Mouse (Mus musculus) hindbrain, embryonic 16.5 days (tissue): ENCODE results near the gene Pcp2. TPM values are rescaled to one million over a fixed set of nuclear protein-coding genes. Genes with fewer than 3 reads are reported as not detected.
A peak's percentile ranks its signal among the peaks of the same experiment; 100 is the strongest.

ENCODE experiments used
- ATAC-seq: fragments of 200-750 bp; cut with Nextera tagmentation; 2 replicates; pipeline ENCODE4 v1.8.0; 2017; ENCODE audit warnings: moderate TSS enrichment, moderate library complexity
- H3K27ac ChIP-seq: fragments of 300-500 bp; sonication (generic); 2 replicates; pipeline ENCODE4 v1.5.1; 2014; ENCODE audit warnings: low read depth, mild to moderate bottlenecking, control low read depth, low read length, moderate library complexity
- H3K27me3 ChIP-seq: fragments of 300-500 bp; sonication (generic); replicated peaks from 2 replicates; pipeline ENCODE4 v1.6.1; 2014; ENCODE audit warnings: low read length; ENCODE audit not compliant: control insufficient read depth, insufficient read depth
- H3K36me3 ChIP-seq: fragments of 300-500 bp; sonication (generic); 2 replicates; pipeline ENCODE4 v1.6.1; 2014; ENCODE audit warnings: mild to moderate bottlenecking, low read length, moderate library complexity, mixed read lengths; ENCODE audit not compliant: control insufficient read depth, insufficient read depth
- H3K4me1 ChIP-seq: fragments of 300-500 bp; sonication (generic); 2 replicates; pipeline ENCODE4 v1.6.1; 2014; ENCODE audit warnings: low read depth, low read length; ENCODE audit not compliant: control insufficient read depth, insufficient read depth
- H3K4me2 ChIP-seq: fragments of 300-500 bp; sonication (generic); 2 replicates; pipeline ENCODE4 v1.6.1; 2014; ENCODE audit warnings: mild to moderate bottlenecking, low read length, control low read depth, moderate library complexity
- H3K4me3 ChIP-seq: fragments of 300-500 bp; sonication (generic); 2 replicates; pipeline ENCODE4 v1.5.1; 2014; ENCODE audit warnings: mild to moderate bottlenecking, low read length, control low read depth, moderate library complexity
- H3K9ac ChIP-seq: fragments of 300-500 bp; sonication (generic); 2 replicates; pipeline ENCODE4 v1.6.1; 2014; ENCODE audit warnings: low read depth, mild to moderate bottlenecking, control low read depth, low read length, moderate library complexity
- H3K9me3 ChIP-seq: fragments of 300-500 bp; sonication (generic); 2 replicates; pipeline ENCODE4 v1.6.1; 2014; ENCODE audit warnings: mild to moderate bottlenecking, low read length, moderate library complexity; ENCODE audit not compliant: control insufficient read depth
- WGBS: fragments of 180-500 bp; shearing (Covaris S2); extraction: QIAGEN DNeasy Blood & Tissue Kit; methylation state at CpG from one replicate; pipeline ENCODE4 v1.1.7; 2014; 5-methylcytosine and 5-hydroxymethylcytosine counted together
- polyA plus RNA-seq: library from polyadenylated mRNA; unstranded; fragments of >200 nt; fragmentation: Nextera tagmentation; extraction: Ambion mirVana; gene quantifications from 2 replicates; pipeline ENCODE4 v1.2.1, GENCODE M21; 2015

The Pcp2 gene
- polyA plus RNA-seq: 24.9 and 30.6 TPM in 2 replicates

DNA sequence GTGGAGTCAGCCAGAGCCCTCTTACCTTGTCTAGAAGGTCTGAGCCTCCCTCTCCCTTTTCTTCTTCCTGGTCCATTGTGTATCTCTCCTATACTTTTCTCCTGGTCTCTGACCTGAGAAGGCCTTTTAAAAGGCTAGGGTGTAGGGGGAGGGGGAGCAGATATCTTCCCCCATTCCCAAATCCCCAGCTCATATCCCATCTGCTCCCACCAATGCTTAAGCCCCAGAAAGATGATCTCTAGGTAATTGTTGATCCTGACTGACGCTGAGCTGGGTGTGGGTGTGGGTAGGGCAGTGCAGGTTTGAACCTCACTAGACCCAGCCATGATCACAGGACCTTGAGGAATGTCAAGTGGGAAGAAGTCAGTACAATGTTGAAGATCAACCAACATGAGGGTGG lies at the start of gene Pcp2:
Gene Pcp2 (minus strand): TSS at position 101 of the 400 bp plus-strand sequence.
- no peaks in the 10 kb centered on the region for H3K27me3 ChIP-seq
- H3K27ac ChIP-seq: no peak within 1 kb of the TSS
- no peak within 1 kb of the TSS for H3K4me2 ChIP-seq
- no peaks in the 10 kb centered on the region; the same call in 1 of the 2 replicates for H3K36me3 ChIP-seq
- H3K4me3 ChIP-seq: no peak within 1 kb of the TSS
- H3K9ac ChIP-seq: no peak within 1 kb of the TSS
- no peaks in the 10 kb centered on the region for H3K9me3 ChIP-seq
- ATAC-seq: no peak
- 62% methylated on average over 1 of the region's 1 CpGs for WGBS
- H3K4me1 ChIP-seq: peaks cover 9% of the 10 kb centered on the region

DNA sequence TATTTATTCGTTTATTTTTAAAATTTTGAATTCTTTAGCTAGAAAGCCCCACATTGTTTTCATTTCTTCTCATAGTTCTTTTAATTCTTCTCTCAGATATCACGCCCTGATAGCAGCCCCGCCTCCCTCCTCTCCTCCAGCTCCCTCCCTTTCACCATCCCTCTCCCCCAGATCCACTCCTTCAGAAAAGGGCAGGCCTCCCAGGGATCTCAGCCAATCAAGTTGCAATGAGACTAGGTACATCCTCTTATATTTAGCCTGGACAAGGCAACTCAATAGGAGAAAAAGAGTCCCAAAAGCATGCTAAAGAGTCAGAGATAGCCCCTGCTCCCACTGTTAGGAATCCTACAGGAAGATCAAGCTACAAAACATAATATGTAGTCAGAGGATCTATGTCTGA lies 49.3 kb upstream of the Pcp2 start:
- H3K27me3 ChIP-seq: no peaks in the 10 kb centered on the region
- WGBS: 51% methylated on average over 3 of the region's 3 CpGs
- peaks cover 10% of the 10 kb centered on the region for H3K36me3 ChIP-seq
- H3K4me2 ChIP-seq: no peak overlapping the region
- H3K9me3 ChIP-seq: no peaks in the 10 kb centered on the region
- no peak overlapping the region for H3K9ac ChIP-seq
- peaks cover 15% of the 10 kb centered on the region for H3K4me1 ChIP-seq
- H3K4me3 ChIP-seq: no peak overlapping the region
- ATAC-seq: no peak
- H3K27ac ChIP-seq: no peak overlapping the region

DNA sequence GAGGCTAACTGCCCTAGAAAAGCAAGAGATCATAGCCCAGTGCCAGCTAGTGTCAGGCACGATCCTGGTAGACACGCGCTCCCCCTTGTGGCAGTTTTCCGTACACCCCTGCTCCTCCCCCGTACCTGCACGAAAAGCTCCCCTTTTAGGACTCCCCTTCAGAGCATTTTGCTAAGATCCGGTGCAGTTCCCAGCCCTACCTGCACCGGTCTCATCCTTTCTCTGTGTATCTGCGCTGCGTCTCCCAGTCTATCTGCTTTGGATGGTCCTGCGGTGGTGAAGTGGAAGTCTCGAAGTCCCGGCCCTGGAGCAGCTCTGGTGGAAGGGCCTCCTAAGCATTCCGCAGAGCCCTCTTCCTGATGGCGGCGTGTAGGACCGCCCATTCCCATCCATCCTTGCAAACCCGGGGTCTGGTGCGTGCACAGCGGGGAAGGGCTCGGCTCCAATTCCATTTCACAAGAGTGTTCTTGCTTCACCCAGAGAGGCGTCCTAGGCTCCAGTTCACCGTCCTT lies 46.7 kb upstream of the Pcp2 start, which contains the start of gene Fcor:
Gene Fcor (minus strand): TSS at position 383 of the 512 bp plus-strand sequence.
- Histone ChIP-seq H3K4me1 (peaks cover 3% of the 10 kb centered on the region), H3K9ac (peak within 1 kb of the TSS; percentile 72), H3K9me3 (no peaks in the 10 kb centered on the region), H3K27me3 (no peaks in the 10 kb centered on the region), H3K4me2 (peak within 1 kb of the TSS; percentile 69), H3K36me3 (no peaks in the 10 kb centered on the region), H3K4me3 (peak within 1 kb of the TSS; percentile 56), H3K27ac (peak within 1 kb of the TSS; percentile 81)
- ATAC-seq: peak; percentile 90
- 0% methylated on average over 23 of the region's 23 CpGs for WGBS

DNA sequence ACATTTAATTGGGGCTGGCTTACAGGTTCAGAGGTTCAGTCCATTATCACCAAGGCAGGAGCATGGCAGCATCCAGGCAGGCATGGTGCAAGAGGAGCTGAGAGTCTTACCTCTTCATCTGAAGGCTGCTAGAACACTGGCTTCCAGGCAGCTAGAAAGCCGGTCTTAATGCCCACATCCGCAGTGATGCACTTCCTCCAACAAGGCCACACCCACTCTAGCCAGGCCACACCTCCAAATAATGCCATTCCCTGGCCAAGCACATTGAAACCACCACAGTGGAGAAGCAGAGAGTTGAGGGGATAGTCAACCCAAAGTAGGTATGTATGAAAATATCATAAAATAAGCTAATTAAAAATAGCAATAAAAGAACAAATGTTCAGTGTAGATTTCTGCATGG lies 45.0 kb upstream of the Pcp2 start:
- H3K9ac ChIP-seq: no peak overlapping the region
- WGBS: 87% methylated on average over 2 of the region's 2 CpGs
- no peaks in the 10 kb centered on the region for H3K27me3 ChIP-seq
- H3K4me1 ChIP-seq: no peaks in the 10 kb centered on the region; the same call in 1 of the 2 replicates
- H3K9me3 ChIP-seq: no peaks in the 10 kb centered on the region
- no peak for ATAC-seq
- no peak overlapping the region for H3K27ac ChIP-seq
- H3K4me3 ChIP-seq: no peak overlapping the region
- H3K36me3 ChIP-seq: no peaks in the 10 kb centered on the region
- no peak overlapping the region for H3K4me2 ChIP-seq

GRCm38 (mm10) chr8:3665507-3665906 lies 40.2 kb upstream of the Pcp2 start, which contains the start of gene Mcemp1:
Mcemp1 (plus strand) TSS chr8:3665754.
- Histone ChIP-seq H3K4me2 (no peak within 1 kb of the TSS), H3K9ac (no peak within 1 kb of the TSS), H3K4me1 (no peaks in the 10 kb centered on the region), H3K36me3 (no peaks in the 10 kb centered on the region), H3K4me3 (no peak within 1 kb of the TSS), H3K9me3 (no peaks in the 10 kb centered on the region), H3K27ac (no peak within 1 kb of the TSS), H3K27me3 (no peaks in the 10 kb centered on the region)
- ATAC-seq: no peak
- 79% methylated on average over 6 of the region's 6 CpGs for WGBS

DNA sequence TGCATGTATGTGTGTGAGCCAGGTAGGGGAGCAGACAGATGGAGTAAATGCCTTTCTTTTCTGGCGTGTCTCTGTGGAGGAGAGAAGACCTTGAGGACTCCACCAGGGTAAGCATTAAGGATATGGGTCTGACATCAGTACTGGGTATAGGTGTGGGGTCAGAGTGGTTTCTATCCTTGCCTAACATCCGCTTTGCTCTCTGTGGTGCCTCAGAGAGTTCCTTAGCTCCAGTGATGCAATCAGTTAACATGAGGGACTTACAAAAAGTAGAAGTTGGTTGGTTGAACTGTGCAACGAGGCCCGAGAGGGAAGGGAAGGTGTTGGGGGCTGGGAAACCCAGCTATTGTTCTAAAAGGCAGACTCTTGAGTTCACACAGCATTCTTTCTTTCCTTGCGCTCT lies 39.1 kb upstream of the Pcp2 start:
- Histone ChIP-seq H3K4me3 (no peak overlapping the region), H3K27ac (no peak overlapping the region), H3K4me2 (no peak overlapping the region), H3K36me3 (no peaks in the 10 kb centered on the region), H3K27me3 (no peaks in the 10 kb centered on the region), H3K9me3 (no peaks in the 10 kb centered on the region), H3K9ac (no peak overlapping the region), H3K4me1 (no peaks in the 10 kb centered on the region)
- 76% methylated on average over 5 of the region's 5 CpGs for WGBS
- no peak for ATAC-seq

DNA sequence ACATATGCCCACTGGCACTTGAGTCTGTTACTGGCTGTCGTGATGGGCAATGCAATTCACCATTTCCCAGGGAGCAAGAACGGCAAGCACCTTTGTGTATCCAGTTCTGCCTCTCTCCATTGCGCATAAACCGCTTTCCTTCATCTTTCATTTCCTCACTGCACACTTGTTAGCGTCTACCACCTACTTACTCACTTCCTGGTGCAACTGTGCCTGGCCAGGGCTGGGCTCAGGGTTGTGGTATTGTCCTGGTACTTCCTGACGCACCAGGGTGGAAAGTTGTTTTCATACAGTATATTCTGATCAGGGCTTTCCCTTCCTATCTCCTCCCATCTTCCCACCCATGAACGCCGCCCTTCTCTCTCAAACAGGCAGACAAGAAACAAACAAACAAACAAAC lies 35.5 kb upstream of the Pcp2 start:
- Histone ChIP-seq H3K4me3 (no peak overlapping the region), H3K4me2 (no peak overlapping the region), H3K27ac (no peak overlapping the region), H3K9ac (no peak overlapping the region), H3K4me1 (no peaks in the 10 kb centered on the region; the same call in 1 of the 2 replicates), H3K27me3 (no peaks in the 10 kb centered on the region), H3K36me3 (no peaks in the 10 kb centered on the region), H3K9me3 (no peaks in the 10 kb centered on the region)
- no peak for ATAC-seq
- 89% methylated on average over 8 of the region's 8 CpGs for WGBS

- Histone ChIP-seq H3K9me3 (no peaks in the 10 kb centered on the region), H3K4me3 (0 out of 2 replicates have a peak overlapping the region, but pooled peaks have one; percentile 6), H3K36me3 (no peaks in the 10 kb centered on the region), H3K9ac (no peak overlapping the region), H3K27ac (no peak overlapping the region), H3K4me1 (no peaks in the 10 kb centered on the region; the same call in 1 of the 2 replicates), H3K27me3 (no peaks in the 10 kb centered on the region), H3K4me2 (peak overlapping the region; percentile 34)
- WGBS: 26% methylated on average over 7 of the region's 7 CpGs
- ATAC-seq: peak; percentile 76
Measured at GRCm38 (mm10) chr8:3656725-3657381, 31.5 kb upstream of the Pcp2 start.

DNA sequence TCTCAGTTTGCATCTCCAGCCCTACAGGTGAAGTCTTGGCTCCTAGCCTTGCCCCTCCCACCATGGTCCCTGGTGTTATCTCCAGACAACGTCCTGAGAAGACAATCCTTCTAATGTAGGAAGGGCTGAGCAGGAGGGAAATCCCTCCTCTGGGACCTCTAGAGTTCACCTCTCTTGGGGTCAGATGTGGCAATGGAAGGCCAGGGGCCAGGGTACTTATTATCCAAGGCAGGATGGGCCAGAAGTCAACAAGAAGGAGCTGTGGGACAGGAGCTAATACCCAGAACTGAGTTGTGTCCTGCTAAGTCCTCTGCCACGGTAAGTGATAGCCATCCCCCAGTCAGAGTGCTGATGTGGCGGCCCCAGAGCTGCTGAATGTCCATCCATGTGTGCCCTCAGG lies 30.2 kb upstream of the Pcp2 start, which contains the start of gene Retn:
Gene Retn (plus strand): TSS at position 245 of the 400 bp plus-strand sequence.
- Histone ChIP-seq H3K4me3 (no peak within 1 kb of the TSS), H3K9ac (no peak within 1 kb of the TSS), H3K9me3 (no peaks in the 10 kb centered on the region), H3K4me2 (no peak within 1 kb of the TSS), H3K27me3 (no peaks in the 10 kb centered on the region), H3K4me1 (no peaks in the 10 kb centered on the region; the same call in 1 of the 2 replicates), H3K27ac (no peak within 1 kb of the TSS), H3K36me3 (no peaks in the 10 kb centered on the region)
- no peak for ATAC-seq
- WGBS: 73% methylated on average over 3 of the region's 3 CpGs
